Mouse (Mus musculus) intestine, postnatal 0 days (tissue): ENCODE measurements at regions not wholly inside any gene's neighbourhood (a gene's known extent, or its start where the extent isn't known, plus 50 kb on each side); places are given as distances from the start of the nearest gene placed in this dataset.

Experiments used
- ATAC-seq: fragments of 200-750 bp; cut with Nextera tagmentation; 2 replicates; pipeline ENCODE4 v1.8.0; 2017; ENCODE audit warnings: mild to moderate bottlenecking, moderate TSS enrichment, moderate library complexity
- H3K27ac ChIP-seq: fragments of 300-500 bp; sonication (generic); 2 replicates; pipeline ENCODE4 v1.5.1; 2014; ENCODE audit warnings: mild to moderate bottlenecking, low read depth, low read length, moderate library complexity
- H3K27me3 ChIP-seq: fragments of 300-500 bp; sonication (generic); replicated peaks from 2 replicates; pipeline ENCODE4 v1.6.1; 2014; ENCODE audit warnings: low read length, mixed read lengths; ENCODE audit not compliant: control insufficient read depth, insufficient read depth
- H3K36me3 ChIP-seq: fragments of 300-500 bp; sonication (generic); 2 replicates; pipeline ENCODE4 v1.6.1; 2014; ENCODE audit warnings: mild to moderate bottlenecking, moderate library complexity; ENCODE audit not compliant: control insufficient read depth, insufficient read depth
- H3K4me1 ChIP-seq: fragments of 300-500 bp; sonication (generic); replicated peaks from 2 replicates; pipeline ENCODE4 v1.6.1; 2014; ENCODE audit warnings: antibody characterized with exemption, low read length, mixed read lengths; ENCODE audit not compliant: control insufficient read depth, insufficient read depth
- H3K4me2 ChIP-seq: fragments of 300-500 bp; sonication (generic); replicated peaks from 2 replicates; pipeline ENCODE4 v1.6.1; 2014; ENCODE audit warnings: low read depth, mild to moderate bottlenecking, moderate library complexity
- H3K4me3 ChIP-seq: fragments of 300-500 bp; sonication (generic); 2 replicates; pipeline ENCODE4 v1.5.1; 2014; ENCODE audit warnings: low read depth, low read length
- H3K9ac ChIP-seq: fragments of 300-500 bp; sonication (generic); 2 replicates; pipeline ENCODE4 v1.6.1; 2014; ENCODE audit warnings: mild to moderate bottlenecking, low read depth, low read length
- H3K9me3 ChIP-seq: fragments of 300-500 bp; sonication (generic); 2 replicates; pipeline ENCODE4 v1.6.1; 2016; ENCODE audit warnings: mixed run types; ENCODE audit not compliant: control insufficient read depth
- CTCF ChIP-seq: sonication (generic); IDR thresholded peaks from 2 replicates; pipeline ENCODE4 v1.5.1; 2016; ENCODE audit warnings: low read depth, mild to moderate bottlenecking, control low read depth, antibody characterized with exemption, moderate library complexity
- WGBS: fragments of 180-500 bp; shearing (Covaris S2); extraction: QIAGEN DNeasy Blood & Tissue Kit; methylation state at CpG from one replicate; pipeline ENCODE4 v1.1.7; 2014; 5-methylcytosine and 5-hydroxymethylcytosine counted together

- Histone ChIP-seq H3K4me3 (no peak overlapping the region), H3K27ac (no peak overlapping the region)
- 87% methylated on average over 6 of the region's 6 CpGs for WGBS
Observed at GRCm38 (mm10) chr5:82103056-82103807, 1083.3 kb downstream of the Adgrl3 start.

GRCm38 (mm10) chr5:82103857-82104256 lies 1083.9 kb downstream of the Adgrl3 start:
- ATAC-seq = no peak
- Histone ChIP-seq H3K36me3 (no peaks in the 10 kb centered on the region), H3K9me3 (no peaks in the 10 kb centered on the region), H3K4me2 (no peak overlapping the region), H3K4me1 (no peaks in the 10 kb centered on the region), H3K27me3 (no peaks in the 10 kb centered on the region), H3K9ac (no peak overlapping the region), H3K4me3 (no peak overlapping the region), H3K27ac (no peak overlapping the region)
- TF ChIP-seq CTCF = no peak
- 72% methylated on average over 3 of the region's 3 CpGs for WGBS

More at GRCm38 (mm10) chr5:82103056-82103807, 1083.3 kb downstream of the Adgrl3 start:
- Histone ChIP-seq H3K9me3 (no peaks in the 10 kb centered on the region), H3K4me1 (no peaks in the 10 kb centered on the region), H3K36me3 (no peaks in the 10 kb centered on the region), H3K4me2 (no peak overlapping the region), H3K9ac (no peak overlapping the region), H3K27me3 (no peaks in the 10 kb centered on the region)
- no peak for TF ChIP-seq CTCF
- no peak for ATAC-seq

GRCm38 (mm10) chr5:82125921-82126459 lies 1106.1 kb downstream of the Adgrl3 start:
- H3K4me3 ChIP-seq = no peak overlapping the region
- no peak overlapping the region for H3K4me2 ChIP-seq
- no peaks in the 10 kb centered on the region for H3K4me1 ChIP-seq
- no peak for ATAC-seq
- H3K9me3 ChIP-seq = no peaks in the 10 kb centered on the region
- WGBS = 37% methylated on average over 2 of the region's 2 CpGs
- H3K27ac ChIP-seq = no peak overlapping the region
- TF ChIP-seq CTCF = no peak
- no peak overlapping the region for H3K9ac ChIP-seq
- H3K36me3 ChIP-seq = no peaks in the 10 kb centered on the region
- H3K27me3 ChIP-seq = no peaks in the 10 kb centered on the region

GRCm38 (mm10) chr5:82142063-82142462 lies 1122.1 kb downstream of the Adgrl3 start:
- ATAC-seq = no peak
- no peak overlapping the region for H3K4me3 ChIP-seq
- 94% methylated on average over 1 of the region's 1 CpGs for WGBS

More at GRCm38 (mm10) chr5:82142063-82142462, 1122.1 kb downstream of the Adgrl3 start:
- H3K27ac ChIP-seq = no peak overlapping the region
- no peaks in the 10 kb centered on the region for H3K36me3 ChIP-seq
- H3K27me3 ChIP-seq = no peaks in the 10 kb centered on the region
- no peak overlapping the region for H3K9ac ChIP-seq
- no peaks in the 10 kb centered on the region for H3K9me3 ChIP-seq
- no peak for TF ChIP-seq CTCF
- no peaks in the 10 kb centered on the region for H3K4me1 ChIP-seq
- no peak overlapping the region for H3K4me2 ChIP-seq
